Mouse (Mus musculus) embryonic fibroblast, embryonic 13.5 days (primary cell): ENCODE measurements around the gene Tsc22d3.

ENCODE experiments used
- CTCF ChIP-seq: IDR thresholded peaks from 2 replicates; pipeline ENCODE4 v1.5.1; 2011; ENCODE audit warnings: mild to moderate bottlenecking, control low read depth, low read length, moderate library complexity, borderline replicate concordance; ENCODE audit not compliant: insufficient read depth
- POLR2A ChIP-seq: IDR thresholded peaks from 2 replicates; pipeline ENCODE4 v1.6.1; 2011; ENCODE audit warnings: low read depth, mild to moderate bottlenecking, control low read depth, low read length, moderate library complexity

GRCm38 (mm10) chrX:140524231-140524630, 76.2 kb downstream of the Tsc22d3 start:
- TF ChIP-seq POLR2A (no peak), CTCF (no peak)
